Mouse (Mus musculus): ENCODE results near the gene Itga8. TPM values are rescaled to one million over a fixed set of nuclear protein-coding genes. Genes with fewer than 3 reads are reported as not detected.
A peak's percentile ranks its signal among the peaks of the same experiment; 100 is the strongest.

Gene Itga8
- total RNA-seq (2021) = 1 to 10 TPM; 2.0 to 2.6 TPM
- long read RNA-seq, experiment 1, full-length matches to known transcripts = 3 of 4 reads
- long read RNA-seq, experiment 1, partial matches to known transcripts = 0 of 4 reads
- long read RNA-seq, experiment 1, other reads (novel, unspliced or antisense) = 1 of 4 reads
- long read RNA-seq, experiment 2 = 0 reads

GRCm38 (mm10) chr2:12301431-12302170 is at the start of gene Itga8:
Gene Itga8 (minus strand): TSS chr2:12301922.
- intact Hi-C loops (cut with DNase I) = loop anchor here (5.0 kb wide), 3 partner anchors 86 to 299 kb away; no protein-coding TSS in a partner anchor
- H3K27ac ChIP-seq = peak within 1 kb of the TSS; percentile 57
- peak; percentile 86 for DNase-seq
- H3K4me3 ChIP-seq = peak within 1 kb of the TSS; percentile 87
- TF ChIP-seq CTCF (IDR thresholded peaks at IDR 0.05) = peak; percentile 98

DNA sequence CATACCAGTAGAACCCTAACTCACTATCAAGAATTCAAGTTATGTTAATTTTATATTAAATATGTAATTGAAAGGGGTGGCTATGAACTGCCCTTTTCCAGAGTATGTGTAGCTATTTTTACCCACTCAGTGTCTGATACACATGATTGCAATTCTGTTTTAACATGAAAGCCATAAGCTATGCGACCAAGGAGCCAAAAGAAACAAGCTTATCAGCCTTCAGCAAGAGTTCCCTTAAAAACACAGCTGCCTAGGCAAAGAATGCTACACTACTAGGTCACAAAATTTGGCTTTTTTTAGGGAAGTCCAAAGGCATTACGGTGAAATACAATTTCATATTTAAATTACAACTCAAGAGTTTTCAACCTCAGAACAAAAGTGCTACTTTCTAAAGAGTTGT is 47.2 kb upstream of the Itga8 start:
- no peak overlapping the region for H3K27ac ChIP-seq

GRCm38 (mm10) chr2:12331962-12332361 is 30.2 kb upstream of the Itga8 start:
- H3K4me3 ChIP-seq = no peak overlapping the region
- no peak overlapping the region for H3K27ac ChIP-seq
- no peak for TF ChIP-seq CTCF (IDR thresholded peaks at IDR 0.05)
- intact Hi-C loops (cut with DNase I) = no loop called here
- DNase-seq = no peak

More for the DNA sequence above, 47.2 kb upstream of the Itga8 start:
- H3K4me3 ChIP-seq = no peak overlapping the region
- no peak for TF ChIP-seq CTCF (IDR thresholded peaks at IDR 0.05)
- DNase-seq = no peak
- intact Hi-C loops (cut with DNase I) = no loop called here

DNA sequence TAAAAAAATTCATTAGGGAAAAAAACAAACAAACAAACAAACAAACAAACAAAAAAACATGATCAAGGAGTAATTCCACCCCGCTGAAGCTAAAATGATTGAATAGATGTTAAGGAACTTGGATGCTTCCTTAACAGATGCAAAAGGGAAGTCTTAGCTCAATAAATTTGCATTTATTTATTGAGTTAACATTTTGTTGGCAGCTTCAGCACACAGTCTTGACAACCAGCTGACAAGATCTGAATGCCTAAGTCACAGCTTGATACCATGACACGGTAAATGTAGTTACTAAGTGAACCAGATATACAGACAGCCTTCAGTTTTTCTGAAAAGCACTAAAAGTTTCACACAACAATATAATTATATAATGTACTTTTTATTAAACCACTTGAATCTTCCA is 27.9 kb upstream of the Itga8 start:
- intact Hi-C loops (cut with DNase I) = no loop called here
- no peak for TF ChIP-seq CTCF (IDR thresholded peaks at IDR 0.05)
- no peak for DNase-seq
- H3K4me3 ChIP-seq = no peak overlapping the region
- H3K27ac ChIP-seq = no peak overlapping the region

GRCm38 (mm10) chr2:12329068-12329407 is 27.3 kb upstream of the Itga8 start:
- intact Hi-C loops (cut with DNase I) = no loop called here
- Histone ChIP-seq H3K4me3 (no peak overlapping the region), H3K27ac (no peak overlapping the region)
- DNase-seq = no peak
- no peak for TF ChIP-seq CTCF (IDR thresholded peaks at IDR 0.05)

DNA sequence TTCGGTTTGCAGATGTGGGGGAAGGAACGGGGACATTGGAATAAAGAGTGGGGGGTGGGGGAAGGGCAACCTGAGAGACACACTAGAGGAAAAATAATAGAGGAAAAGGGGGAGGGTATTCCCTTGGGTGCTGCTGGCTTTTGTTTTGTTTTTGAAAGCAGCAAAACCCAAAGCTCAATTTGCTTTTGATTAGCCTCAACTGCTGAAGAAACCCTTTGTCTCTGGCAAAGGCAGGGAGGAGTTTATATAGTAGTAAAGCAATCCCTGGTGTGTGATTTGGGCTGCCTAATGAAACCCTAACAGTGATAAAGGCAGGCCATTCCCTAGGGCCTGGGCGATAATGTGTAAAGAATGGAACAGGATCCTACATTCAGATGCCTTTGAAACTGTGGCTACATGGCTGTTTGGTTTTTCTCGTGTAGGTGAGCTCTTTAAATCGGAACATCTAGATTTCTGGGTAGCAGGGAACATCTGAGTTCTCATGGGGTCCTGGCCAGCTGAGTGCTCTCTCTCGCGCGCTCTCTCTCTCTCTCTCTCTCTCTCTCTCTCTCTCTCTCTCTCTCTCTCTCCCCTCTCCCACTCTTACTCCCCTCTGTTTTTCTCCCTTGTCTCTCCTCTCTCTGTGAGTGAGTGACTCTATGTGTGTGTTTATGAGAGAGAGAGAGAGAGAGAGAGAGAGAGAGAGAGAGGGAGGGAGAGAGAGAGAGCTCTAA is 26.8 kb upstream of the Itga8 start:
- no peak for DNase-seq
- Histone ChIP-seq H3K4me3 (no peak overlapping the region), H3K27ac (no peak overlapping the region)
- intact Hi-C loops (cut with DNase I) = no loop called here
- TF ChIP-seq CTCF (IDR thresholded peaks at IDR 0.05) = no peak

GRCm38 (mm10) chr2:12327691-12328354 is 26.1 kb upstream of the Itga8 start:
- TF ChIP-seq CTCF (IDR thresholded peaks at IDR 0.05) = no peak
- DNase-seq = no peak
- Histone ChIP-seq H3K4me3 (peak overlapping the region; percentile 48), H3K27ac (no peak overlapping the region)
- intact Hi-C loops (cut with DNase I) = no loop called here

DNA sequence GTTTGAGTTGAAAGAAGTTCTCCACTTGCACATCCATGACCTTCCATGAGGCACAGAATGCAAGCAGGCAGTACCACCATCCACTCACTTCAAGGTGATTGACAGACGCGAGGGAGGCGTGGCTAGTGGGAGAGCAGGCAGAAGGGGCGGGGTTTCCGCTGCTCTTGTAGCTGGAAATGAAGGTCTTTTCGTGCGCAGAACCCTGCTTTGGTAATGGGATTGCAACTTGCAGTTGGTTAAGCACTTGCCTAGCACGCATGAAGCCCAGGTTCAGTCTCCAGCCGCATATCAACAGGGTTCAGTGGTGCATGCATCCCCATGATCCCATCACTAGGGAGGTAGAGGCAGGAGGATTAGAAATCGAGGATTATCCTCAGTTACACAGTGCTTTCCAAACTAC is 25.5 kb upstream of the Itga8 start:
- Histone ChIP-seq H3K27ac (0 out of 2 replicates have a peak overlapping the region, but pooled peaks have one; percentile 25), H3K4me3 (peak overlapping the region; percentile 48)
- intact Hi-C loops (cut with DNase I) = no loop called here
- TF ChIP-seq CTCF (IDR thresholded peaks at IDR 0.05) = no peak
- peak; percentile 32 for DNase-seq

DNA sequence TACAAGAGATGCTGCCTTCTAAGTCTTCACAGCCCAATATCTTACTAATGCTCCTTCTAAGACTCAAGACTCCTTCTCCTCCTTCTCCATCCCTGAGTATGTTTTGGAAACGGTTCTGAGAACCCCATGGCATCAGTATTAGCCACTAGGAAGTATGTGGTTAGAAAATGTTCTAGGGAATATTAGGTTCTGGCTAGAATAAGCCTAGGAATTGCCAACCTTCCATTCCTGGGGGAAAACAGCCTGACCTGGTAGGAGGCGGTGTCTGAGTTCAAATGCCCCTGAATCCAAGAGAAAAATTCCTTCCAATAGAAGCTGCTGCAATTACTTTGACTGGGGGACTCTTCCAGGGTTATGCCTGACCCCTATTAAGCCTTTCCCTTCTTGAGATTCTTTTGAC is 24.1 kb upstream of the Itga8 start:
- intact Hi-C loops (cut with DNase I) = no loop called here
- no peak for DNase-seq
- H3K4me3 ChIP-seq = no peak overlapping the region
- peak overlapping the region; percentile 58 for H3K27ac ChIP-seq
- no peak for TF ChIP-seq CTCF (IDR thresholded peaks at IDR 0.05)

DNA sequence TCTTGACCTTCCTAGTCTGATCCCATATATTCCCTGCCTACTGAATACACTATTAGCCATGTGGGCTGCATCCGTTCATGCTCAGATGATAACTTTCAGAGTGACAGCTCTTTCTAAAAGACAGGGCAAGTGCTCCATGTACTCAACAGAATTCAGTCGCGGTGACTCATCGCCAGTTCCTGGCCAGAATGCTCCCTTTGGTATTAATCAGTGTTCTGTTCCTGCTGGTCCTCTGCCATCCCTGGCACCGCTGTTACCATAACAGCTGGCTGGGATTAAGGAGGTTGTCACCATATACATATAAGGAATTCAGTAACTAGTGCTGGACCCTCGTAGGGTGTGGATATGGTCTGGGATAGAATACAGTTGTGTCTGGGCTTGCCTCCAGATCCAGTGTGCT is 23.7 kb upstream of the Itga8 start:
- no peak overlapping the region for H3K4me3 ChIP-seq
- no peak for TF ChIP-seq CTCF (IDR thresholded peaks at IDR 0.05)
- peak; percentile 84 for DNase-seq
- intact Hi-C loops (cut with DNase I) = no loop called here
- H3K27ac ChIP-seq = peak overlapping the region; percentile 58

DNA sequence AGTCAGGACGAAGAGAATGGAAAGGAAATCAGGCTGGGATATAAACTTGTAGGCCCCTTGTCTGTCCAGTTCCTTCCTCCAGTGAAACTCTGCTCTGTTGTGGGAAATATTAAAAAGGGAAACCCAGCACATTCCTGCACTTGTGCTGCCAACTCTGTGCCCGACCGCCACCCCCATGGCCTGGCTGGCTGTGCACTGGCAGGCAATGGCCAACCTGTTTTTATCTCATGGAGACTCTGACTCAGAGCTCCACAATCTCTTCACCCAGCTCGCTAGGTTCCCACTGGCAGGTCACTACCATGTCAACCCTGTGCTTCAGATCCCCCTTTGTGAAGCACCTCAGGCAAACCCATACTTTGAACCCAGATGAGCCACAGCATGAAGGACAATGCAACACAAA is 19.2 kb upstream of the Itga8 start:
- intact Hi-C loops (cut with DNase I) = no loop called here
- DNase-seq = no peak
- Histone ChIP-seq H3K4me3 (no peak overlapping the region), H3K27ac (no peak overlapping the region)
- no peak for TF ChIP-seq CTCF (IDR thresholded peaks at IDR 0.05)

- H3K27ac ChIP-seq = peak overlapping the region; percentile 69
- no peak overlapping the region for H3K4me3 ChIP-seq
- no peak for DNase-seq
- TF ChIP-seq CTCF (IDR thresholded peaks at IDR 0.05) = no peak
- intact Hi-C loops (cut with DNase I) = no loop called here
Measured at GRCm38 (mm10) chr2:12318715-12319114, 17.0 kb upstream of the Itga8 start.

GRCm38 (mm10) chr2:12318036-12318435 is 16.3 kb upstream of the Itga8 start:
- Histone ChIP-seq H3K4me3 (no peak overlapping the region), H3K27ac (peak overlapping the region; percentile 69)
- intact Hi-C loops (cut with DNase I) = no loop called here
- no peak for DNase-seq
- no peak for TF ChIP-seq CTCF (IDR thresholded peaks at IDR 0.05)

Measured in gastrocnemius, adult 2 months (tissue).